Mouse (Mus musculus): Measurements from ENCODE around the gene Pdcd7.

Gene Pdcd7

DNA sequence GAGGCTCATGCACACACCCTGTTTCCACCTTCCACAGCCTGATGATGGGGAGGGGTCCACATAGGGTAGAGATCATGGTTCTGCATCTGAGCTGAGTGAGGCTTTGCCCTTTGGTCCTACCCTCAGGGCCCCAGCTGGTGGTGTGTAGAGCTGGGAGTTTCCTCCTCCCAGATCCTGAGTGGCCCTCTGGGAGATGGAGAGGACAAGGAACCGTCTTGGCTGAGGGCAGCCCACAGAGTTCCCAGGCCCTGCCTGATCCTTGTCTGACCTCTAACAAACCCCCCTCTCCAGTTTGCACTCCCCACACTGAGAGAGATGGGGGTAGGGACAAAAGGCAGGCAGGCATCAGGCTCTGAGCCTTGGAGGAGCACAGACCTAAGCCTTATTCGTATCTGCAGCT lies 48.5 kb downstream of the Pdcd7 start:
- peak; percentile 40 to 69 for DNase-seq (ENCODE audit: low spot score in 2 of 2)

GRCm38 (mm10) chr9:65398279-65398678 lies 52.4 kb downstream of the Pdcd7 start, which contains the start of gene Rasl12:
Rasl12 (plus strand) TSS chr9:65398506.
- DNase-seq (ENCODE audit: low spot score in 2 of 2) = peak; percentile 77 to 81

GRCm38 (mm10) chr9:65399934-65400333 lies 54.0 kb downstream of the Pdcd7 start:
- DNase-seq (ENCODE audit: low spot score in 2 of 2) = no peak

DNA sequence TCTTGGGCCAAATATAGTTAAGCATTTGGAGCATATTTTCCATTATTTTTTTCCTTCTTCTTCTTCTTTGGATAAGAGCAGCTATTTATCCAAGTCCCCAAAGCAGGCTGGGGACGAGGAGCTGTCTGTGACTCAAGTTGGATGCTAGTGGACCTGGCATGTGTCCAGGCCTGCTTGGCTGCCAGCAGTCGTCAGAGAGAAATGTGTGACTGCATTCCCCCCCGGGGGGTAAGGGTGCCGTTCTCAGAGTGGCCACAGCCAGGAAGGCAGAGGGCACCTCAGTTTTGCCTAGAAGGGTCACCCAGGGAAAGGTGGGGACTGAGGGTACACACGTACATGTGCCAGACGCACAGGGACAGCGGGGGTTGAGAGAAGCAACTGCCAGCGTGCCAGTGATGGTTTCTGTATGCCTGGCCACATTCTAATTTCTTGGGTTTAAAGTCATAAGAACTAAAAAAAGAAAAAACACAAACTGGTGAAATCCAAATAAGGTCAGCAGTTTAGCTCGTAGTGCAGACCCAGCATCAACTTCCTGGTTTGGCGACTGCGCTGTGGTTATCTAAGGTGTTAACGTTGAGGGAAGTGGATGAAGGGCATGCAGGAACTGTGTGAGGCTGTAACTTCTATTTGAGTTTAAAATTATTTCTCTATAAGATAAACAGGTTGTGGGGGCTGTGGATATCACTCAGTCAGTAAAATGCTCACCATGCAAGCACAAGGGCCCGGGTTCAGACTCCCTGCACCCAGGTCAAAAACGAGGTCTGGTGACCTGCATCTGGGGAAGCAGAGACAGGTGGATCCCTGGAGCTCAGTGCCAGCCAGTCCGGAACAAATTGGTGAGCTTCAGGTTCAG lies 58.7 kb downstream of the Pdcd7 start:
- DNase-seq (ENCODE audit: low spot score in 2 of 2) = peak; percentile 81 to 90

DNA sequence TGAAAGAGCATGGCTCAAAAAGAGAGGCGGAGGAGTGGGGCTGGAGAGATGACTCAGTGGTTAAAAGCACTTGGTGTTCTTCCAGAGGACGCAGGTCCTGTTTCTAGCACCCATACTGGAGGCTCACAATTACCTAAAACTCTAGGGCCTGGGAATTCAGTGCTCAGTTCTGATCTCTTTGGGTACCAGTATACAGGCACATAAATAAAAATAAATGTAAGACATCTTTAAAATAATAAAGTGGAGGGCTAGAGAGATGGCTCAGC lies 59.2 kb downstream of the Pdcd7 start:
- DNase-seq (ENCODE audit: low spot score in 2 of 2) = no peak

- DNase-seq (ENCODE audit: low spot score in 2 of 2) = no peak
These were observed 61.4 kb downstream of the Pdcd7 start for GRCm38 (mm10) chr9:65407327-65407726.

DNA sequence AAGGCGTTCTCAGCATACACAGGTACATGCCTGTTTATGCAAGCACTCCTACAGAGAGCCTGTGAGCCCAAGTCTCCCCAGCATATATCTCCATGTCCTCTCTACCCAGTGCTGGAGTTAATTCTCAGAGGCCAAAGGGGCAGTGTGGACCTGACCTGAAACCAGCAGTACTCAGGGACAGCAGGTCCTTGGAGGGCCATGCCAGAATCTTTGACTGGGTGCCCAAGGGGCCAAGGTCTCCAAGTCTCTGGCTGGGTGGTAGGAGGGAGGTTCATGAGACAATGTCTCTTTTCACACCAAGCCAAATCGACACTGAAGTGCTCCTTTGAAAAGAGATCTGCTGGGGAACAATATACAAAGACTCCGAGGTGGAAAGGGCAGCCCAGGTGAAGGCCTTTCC lies 62.0 kb downstream of the Pdcd7 start:
- no peak for DNase-seq (ENCODE audit: low spot score in 2 of 2)

DNA sequence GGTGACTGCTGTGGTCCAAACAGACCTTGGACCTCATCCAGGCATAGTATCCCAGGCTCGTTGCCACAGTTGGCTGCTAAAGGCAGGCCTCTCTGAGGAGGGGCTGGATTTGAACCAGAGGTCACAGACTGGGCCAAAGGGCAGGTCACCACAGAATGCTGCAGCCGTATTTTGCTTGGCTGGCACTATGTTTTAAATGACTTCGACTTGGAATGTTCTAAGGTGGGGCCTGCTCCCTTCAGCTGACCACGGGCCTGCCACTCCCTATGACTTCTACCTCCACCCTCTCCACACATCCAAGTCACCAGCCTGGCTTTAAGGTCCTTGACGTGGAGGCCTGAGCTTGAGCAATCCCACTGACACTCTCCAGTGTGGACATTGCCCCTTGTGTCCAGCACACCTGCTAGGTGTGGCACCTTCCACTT lies 63.0 kb downstream of the Pdcd7 start:
- peak; percentile 37 to 56 for DNase-seq (ENCODE audit: low spot score in 2 of 2)

Data from heart, adult 9 months (tissue).